Mouse (Mus musculus) hematopoietic stem cell, adult 5-6 weeks (primary cell): Measurements from ENCODE around the gene Tenm4. TPM values are rescaled to one million over a fixed set of nuclear protein-coding genes. Genes with fewer than 3 reads are reported as not detected.
"Not testable (repeated sequence)": the region's sequence is repeated elsewhere in the genome, so short reads cannot be mapped to it uniquely, and the experiment has no call there.

Experiments used
- ATAC-seq, 2 experiments: fragments of 125-278 bp in 1 of 2; replicated peaks in 1 of 2; 2 replicates each; pipeline ENCODE4 v1.8.0; 2016 to 2017; ENCODE audit warnings: inconsistent platforms in 2 of 2, mild to moderate bottlenecking in 2 of 2, moderate number of reproducible peaks in 2 of 2, low read depth in 1 of 2, moderate TSS enrichment in 1 of 2; ENCODE audit not compliant: low FRiP score in 2 of 2, poor library complexity in 2 of 2, severe bottlenecking in 2 of 2, insufficient read depth in 1 of 2, low TSS enrichment in 1 of 2
- total RNA-seq: library from RNA; stranded (forward); fragments of 172-1452, 232-1000 nt; gene quantifications from 2 replicates; pipeline ENCODE4 v1.2.3, GENCODE M21; 2017

Tenm4 gene
- total RNA-seq, 1 experiment from 2014 or later = not detected

DNA sequence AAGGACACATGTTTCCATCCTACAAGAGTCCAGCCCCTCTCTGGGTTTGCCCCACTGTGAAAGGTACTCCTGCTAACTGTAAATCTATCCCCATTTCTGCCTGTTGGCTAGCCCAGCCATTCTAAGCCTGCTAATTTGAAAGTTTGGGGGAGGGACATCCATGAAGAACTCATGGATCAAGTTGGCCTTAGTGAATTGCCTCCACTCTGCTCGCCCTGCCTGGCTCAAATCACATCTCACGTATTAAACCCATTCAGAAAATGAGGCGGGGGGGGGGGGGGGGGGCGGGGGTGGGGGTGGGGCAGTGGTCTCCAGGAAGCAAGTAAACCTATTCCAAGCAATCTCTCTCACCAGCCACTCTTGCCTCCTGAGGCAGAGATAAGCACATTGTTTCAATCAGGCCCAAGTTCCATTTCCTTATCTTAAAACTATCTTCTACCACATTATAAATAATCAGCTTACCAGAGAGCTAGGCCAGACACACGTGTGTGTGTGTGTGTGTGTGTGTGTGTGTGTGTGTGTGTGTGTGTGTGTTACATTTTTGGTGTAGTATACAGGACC lies 429.4 kb downstream of the Tenm4 start:
- ATAC-seq = no peak

GRCm38 (mm10) chr7:96604091-96604745 lies 433.2 kb downstream of the Tenm4 start:
- no peak for ATAC-seq

GRCm38 (mm10) chr7:96605316-96605715 lies 434.3 kb downstream of the Tenm4 start:
- ATAC-seq = no peak

DNA sequence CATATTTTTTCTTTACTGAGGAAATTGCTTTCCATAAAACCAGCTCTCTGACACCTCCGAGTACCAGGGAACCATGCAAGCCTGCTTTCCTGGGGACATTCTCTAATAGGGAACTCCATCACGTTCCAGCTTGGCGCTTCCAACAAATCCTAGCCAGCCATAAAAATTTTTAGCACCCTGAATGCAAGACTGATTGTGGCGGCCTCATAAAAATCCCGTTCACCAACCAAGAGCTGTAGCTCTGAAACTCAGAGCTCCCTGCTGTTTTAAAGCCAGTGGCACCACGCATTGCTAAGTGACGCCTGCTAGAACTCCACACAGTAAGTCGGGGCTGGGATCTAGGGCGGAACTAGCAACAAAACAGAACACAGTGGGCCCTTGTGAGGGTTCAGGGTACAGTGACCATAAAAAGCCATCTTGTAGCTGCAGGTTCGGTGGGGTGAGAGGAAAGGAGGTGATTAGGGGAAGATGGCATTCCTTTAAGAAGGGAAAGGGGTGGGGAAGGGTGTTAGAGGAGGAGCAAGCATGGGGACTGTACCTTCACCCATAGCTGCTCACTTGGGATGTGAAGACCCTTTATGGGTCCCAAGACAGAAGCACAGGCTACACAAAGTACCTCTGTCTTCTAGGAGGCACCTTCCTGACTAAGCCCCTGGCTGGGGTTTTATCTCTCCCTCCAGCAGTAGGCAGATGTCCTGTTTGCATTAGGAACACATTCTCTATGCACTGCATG lies 439.0 kb downstream of the Tenm4 start:
- no peak for ATAC-seq

DNA sequence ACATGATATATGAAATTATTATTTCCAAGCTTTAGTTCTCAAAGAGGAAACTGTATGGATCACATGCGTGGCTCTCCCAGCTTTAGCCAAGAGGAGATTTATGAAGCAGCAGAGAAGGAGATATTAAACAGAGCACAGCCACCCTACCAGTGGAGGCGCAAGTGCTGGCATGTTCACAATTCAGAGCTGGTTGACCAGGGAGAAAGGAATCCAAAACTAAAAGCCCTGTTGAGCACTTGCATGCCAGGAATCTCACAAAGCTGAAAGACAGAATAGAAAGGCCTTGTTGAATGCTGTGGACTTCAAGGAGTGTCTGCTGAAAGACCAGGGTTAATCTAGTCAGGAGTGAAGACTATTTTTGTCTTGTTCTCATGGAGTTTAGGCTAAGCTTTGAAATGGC lies 446.3 kb downstream of the Tenm4 start:
- ATAC-seq = no peak

GRCm38 (mm10) chr7:96619930-96620472 lies 449.0 kb downstream of the Tenm4 start:
- ATAC-seq = no peak

DNA sequence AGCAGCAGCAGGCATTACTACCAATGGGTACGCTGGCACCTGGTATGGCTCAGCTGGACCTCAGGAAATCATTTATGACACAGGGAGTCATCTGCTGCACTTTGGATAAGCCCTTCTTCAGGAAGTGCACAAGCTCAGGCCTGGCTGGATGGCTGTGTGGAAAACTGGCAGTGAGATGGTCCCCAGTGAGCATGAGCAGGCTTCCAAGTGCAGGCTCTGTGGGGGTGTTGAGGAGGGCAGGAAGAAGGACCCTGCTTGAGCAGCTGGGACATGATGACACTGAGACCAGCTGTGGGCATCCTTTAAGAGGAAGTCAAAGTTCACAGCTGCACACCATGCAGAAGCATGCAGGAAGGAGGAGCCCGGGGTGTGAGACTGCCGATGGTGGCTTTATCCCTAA lies 455.3 kb downstream of the Tenm4 start:
- ATAC-seq = no peak

- ATAC-seq = not testable (repeated sequence)
Observed at GRCm38 (mm10) chr7:96630551-96630950, 459.5 kb downstream of the Tenm4 start.

DNA sequence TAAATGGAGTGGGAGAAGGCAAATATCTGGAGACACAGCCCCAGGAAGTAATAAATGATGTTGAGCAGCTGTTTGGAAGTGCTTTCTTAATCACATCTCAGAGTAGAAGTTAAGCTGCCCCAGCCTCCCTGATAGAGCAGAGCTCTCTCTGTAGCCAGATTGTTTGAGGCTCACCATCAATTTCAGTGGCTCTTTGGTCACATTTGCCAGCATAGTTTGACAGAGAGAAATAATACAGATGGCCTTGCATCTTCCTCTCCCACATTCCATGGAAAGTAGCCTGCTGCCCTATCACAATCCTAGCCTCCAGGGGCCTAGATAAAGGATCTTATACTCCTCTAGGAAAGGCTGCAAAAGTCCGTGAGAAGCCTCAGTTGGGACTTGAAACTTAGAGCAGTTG lies 462.0 kb downstream of the Tenm4 start:
- no peak for ATAC-seq

- no peak for ATAC-seq
Observed at GRCm38 (mm10) chr7:96635830-96636440, 464.9 kb downstream of the Tenm4 start.

- ATAC-seq = peak; percentile 59 to 60; a peak in 3 of 4 replicates
Observed at GRCm38 (mm10) chr7:96643461-96644204, 472.6 kb downstream of the Tenm4 start.

DNA sequence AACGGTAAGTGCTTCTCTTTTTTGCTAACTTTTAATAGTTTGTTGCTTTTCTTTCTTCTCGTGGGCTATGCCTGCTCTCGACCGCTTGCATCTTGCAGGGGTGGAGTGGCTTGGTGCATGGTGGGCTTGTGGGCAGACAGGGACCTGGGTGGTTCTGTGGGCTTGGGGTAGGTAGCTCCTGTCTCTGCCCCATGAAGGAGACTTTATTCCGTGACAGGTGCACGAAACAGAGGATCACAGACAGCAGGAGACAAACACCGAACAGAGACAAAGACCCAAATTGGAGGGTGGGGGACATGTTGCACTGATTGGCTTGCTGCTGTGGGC lies 473.1 kb downstream of the Tenm4 start:
- peak in 1 of 2 experiments; percentile 18; a peak in 1 of 4 replicates for ATAC-seq

DNA sequence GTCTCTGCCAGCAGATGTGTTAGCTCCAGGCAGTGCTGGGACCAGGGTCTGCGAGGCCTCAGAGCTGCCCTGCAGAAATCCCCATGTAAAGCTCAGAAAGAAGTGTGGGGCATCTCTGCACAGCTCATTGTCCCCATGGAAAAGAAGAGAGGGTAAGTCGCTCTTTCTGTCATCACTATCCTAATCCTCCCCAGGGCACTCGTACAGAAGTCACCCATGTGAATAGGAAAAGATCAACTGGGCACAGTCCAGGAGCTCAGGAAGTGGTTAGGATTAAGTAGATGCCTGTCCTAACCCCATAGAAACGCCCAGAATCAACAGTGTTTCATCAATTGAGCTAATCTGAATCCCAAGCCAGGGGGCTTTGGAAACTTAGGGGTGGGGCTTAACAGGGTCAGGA lies 476.6 kb downstream of the Tenm4 start:
- no peak for ATAC-seq

DNA sequence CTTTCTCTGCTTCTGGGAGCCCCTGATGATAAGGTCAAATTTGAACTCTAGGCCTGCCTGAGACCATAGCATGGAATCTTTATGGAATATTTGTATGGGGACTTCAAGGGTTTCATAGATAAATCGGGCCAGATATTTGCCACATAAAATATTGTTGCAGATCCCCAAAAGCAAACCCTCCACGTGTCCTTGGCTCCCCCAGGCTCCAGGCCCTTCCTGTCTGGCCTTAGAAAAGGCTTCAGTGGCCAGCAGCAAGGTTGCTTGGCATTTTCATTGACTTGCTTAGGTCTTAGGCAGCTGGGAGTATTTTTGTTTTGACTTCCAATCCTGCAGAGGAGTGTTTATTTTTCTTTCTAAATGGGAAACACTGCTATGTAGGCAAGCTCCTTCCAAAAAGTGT lies 477.6 kb downstream of the Tenm4 start:
- ATAC-seq = no peak

DNA sequence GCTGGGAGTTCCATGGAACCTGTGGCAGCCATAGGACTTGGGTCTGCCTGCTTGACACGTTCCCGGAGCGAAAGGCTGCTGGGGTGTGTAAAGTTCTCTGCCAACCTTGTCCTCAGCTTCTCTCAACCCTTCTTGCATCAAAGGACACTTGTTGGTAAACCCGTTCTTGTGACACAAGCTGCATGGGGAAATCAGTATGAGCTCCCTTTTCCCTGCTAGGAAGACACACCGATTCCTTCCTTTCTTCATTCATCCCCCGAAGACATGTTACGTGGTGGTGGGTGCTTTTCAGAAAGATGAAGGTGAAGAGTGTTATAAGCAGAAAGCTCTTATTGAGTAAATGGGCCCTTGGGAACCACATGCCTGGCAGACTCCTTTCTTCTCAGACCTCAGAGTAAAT lies 478.1 kb downstream of the Tenm4 start:
- no peak for ATAC-seq

DNA sequence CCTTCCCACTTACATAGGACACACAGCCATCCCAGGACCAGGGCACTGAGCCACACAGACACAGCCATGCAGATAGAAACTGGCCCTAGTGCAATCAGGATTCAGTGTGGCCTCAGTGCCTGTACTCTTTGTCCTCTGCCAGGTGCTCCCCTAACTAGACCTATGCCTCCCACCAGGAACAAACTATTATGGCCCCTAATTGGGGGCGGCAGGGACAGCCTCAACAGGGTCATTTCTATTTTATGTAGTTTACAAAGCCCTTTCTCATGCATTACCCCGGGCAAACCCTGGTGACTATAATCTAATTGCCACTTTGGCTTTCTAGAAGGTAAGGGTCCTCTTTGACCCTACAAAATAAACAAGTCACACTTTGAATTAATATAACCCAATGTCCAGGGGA lies 479.4 kb downstream of the Tenm4 start:
- ATAC-seq = no peak

- ATAC-seq = no peak
Observed at GRCm38 (mm10) chr7:96651055-96651454, 480.0 kb downstream of the Tenm4 start.
